1 mouse cellular context compared by ENCODE assay signal in the genomic region with DNA sequence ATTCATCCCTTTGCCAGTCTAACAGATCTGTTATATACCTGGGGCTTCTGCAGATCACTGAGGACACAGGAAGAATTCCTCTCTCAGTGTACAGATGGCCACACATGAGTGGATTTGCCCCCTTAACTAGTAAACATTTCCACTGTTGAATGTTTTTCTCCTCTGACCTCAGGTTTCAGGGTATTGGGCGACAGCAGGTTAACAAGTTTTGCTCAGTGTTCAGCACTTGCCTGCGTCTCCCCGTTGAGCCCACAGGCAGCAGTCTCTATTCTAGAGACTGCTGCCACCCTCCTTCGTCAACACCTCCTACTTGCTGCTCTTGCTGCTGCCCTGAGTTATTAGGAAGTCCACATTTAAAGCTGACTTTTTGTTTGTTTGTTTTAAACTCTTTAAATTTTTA.
TF ChIP-seq lines count a peak whose summit lies in the region.

No protein-coding gene starts in this region.

TF ChIP-seq in MEL, 35 proteins besides CTCF, POLR2A, EP300 and RAD21:
- TF ChIP-seq TAL1 (IDR thresholded peaks at IDR 0.05; ENCODE audit: low read length) (no peak), MYB (IDR thresholded peaks at IDR 0.05; ENCODE audit: low read depth, low read length) (no peak), UBTF (IDR thresholded peaks at IDR 0.05; ENCODE audit: borderline replicate concordance, insufficient read depth, low read depth, low read length) (no peak), TCF12 (IDR thresholded peaks at IDR 0.05; ENCODE audit: low read depth, low read length) (no peak)
